Mouse (Mus musculus) megakaryocyte-erythroid progenitor cell, adult 5-6 weeks (primary cell): Measurements from ENCODE around the gene Ccr6. TPM values are rescaled to one million over a fixed set of nuclear protein-coding genes. Genes with fewer than 3 reads are reported as not detected.
"Not testable (repeated sequence)": the region's sequence is repeated elsewhere in the genome, so short reads cannot be mapped to it uniquely, and the experiment has no call there.

Experiments used
- ATAC-seq: replicated peaks from 2 replicates; pipeline ENCODE4 v1.8.0; 2016; ENCODE audit warnings: mild to moderate bottlenecking, inconsistent platforms; ENCODE audit not compliant: severe bottlenecking, poor library complexity, low FRiP score, low TSS enrichment
- total RNA-seq, 2 experiments: library from RNA; stranded (forward) in 1 of 2; stranded (reverse) in 1 of 2; fragments of 200-1000, 215-1000 nt in 1 of 2; fragments of >200 nt in 1 of 2; fragmentation: Nextera tagmentation in 1 of 2; gene quantifications; 2 replicates each; pipeline ENCODE4 v1.2.3; 2014 to 2017

Ccr6 gene
- total RNA-seq (2014; fragmentation: Nextera tagmentation): not detected in 2 replicates
- not detected in 2 replicates for total RNA-seq (2017)

DNA sequence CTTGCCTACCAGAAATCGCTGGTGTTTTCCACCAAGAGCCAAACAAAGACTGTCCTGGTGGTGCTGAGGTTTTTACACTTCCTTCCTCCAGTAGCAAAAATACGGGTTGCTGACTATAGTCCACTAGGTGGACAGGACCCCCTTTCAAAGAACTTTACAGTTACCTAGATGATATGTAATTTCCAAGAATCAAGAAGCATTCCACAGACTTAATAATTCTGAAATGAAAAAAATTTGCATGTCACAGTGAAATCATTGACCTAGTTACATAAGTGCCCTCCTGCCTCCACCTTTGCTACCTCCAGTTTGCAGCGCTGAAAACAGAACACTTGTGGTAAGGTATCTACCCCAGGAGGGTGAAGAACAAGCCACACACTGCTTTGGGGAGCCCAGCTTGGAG lies at the start of gene Ccr6:
TSS of gene Ccr6 (plus strand) at position 301 of the 400 bp plus-strand sequence.
- ATAC-seq: no peak

GRCm38 (mm10) chr17:8193678-8194077 lies 42.2 kb upstream of the Ccr6 start:
- no peak for ATAC-seq

DNA sequence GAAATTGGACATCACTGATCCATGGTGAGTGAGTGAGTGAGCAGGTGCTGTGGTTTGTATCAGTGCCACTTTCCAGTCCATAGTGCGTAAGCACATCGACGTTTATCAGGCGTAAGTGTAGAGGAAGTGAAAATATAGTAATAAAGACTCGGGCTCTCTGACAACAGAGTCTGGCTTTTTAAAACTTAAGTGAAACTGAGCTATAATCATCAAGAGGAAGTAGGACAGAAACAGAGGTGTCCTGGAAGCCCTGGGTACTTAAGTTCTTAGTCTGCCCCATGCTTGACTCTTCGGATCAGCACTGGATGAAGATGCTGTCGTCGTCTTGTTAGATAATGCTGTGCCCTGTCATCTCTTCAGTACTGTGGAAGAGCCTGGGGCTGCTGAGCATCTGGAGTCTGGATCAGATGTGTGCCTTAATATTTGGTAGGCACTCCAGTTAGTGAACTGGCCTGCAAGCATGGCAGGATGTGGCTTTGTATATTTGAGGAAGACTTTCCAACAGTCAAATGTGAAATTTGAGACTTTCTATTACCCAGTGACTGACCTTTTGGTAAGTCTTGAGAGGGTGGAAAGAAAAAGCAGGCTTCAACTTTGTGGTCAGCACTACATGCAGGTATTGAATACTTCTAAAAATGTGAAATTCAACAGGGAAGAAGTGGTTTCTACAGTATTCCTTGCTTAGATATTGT lies 40.0 kb upstream of the Ccr6 start:
- no peak for ATAC-seq

- peak; percentile 76 for ATAC-seq
Measured at GRCm38 (mm10) chr17:8197652-8198051, 38.2 kb upstream of the Ccr6 start.

- no peak for ATAC-seq
Measured at GRCm38 (mm10) chr17:8199067-8199935, 36.5 kb upstream of the Ccr6 start.

DNA sequence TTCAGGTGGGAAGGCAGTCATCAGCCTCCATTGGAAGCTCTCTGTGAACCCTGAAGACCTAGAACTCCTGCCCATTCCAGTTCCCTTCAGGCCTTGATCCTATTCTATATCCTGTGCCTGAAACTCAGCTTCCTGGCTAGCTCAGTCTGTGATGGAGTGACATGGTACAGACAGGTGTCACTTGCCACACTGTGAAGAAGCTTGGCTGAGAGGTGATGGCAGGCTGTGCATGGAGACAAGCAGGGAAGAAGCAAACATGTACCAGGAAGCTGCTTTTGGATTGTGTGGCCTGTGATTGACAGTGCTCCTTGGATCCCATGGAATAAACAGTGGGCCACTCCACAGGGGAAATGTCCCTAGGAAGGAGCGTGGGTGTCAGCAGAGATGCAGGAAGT lies 35.9 kb upstream of the Ccr6 start:
- no peak for ATAC-seq

- no peak for ATAC-seq
Measured at GRCm38 (mm10) chr17:8203487-8203886, 32.4 kb upstream of the Ccr6 start.

DNA sequence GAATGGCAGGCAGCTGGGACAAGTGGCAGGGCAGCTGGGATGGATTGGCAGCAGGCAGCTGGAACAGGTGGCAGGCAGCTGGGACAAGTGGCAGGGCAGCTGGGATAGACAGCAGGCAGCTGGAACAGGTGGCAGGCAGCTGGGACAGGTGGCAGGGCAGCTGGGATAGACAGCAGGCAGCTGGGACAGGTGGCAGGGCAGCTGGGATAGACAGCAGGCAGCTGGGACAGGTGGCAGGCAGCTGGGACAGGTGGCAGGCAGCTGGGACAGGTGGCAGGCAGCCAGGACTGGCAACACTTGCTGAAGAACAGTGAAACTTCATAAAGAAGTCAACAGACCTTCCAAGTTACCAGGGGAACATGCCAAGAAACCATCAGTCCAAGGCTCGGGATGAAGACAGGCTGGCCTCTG lies 30.6 kb upstream of the Ccr6 start:
- ATAC-seq: not testable (repeated sequence)

- ATAC-seq: no peak
Measured at GRCm38 (mm10) chr17:8206691-8207090, 29.2 kb upstream of the Ccr6 start.

- no peak for ATAC-seq
Measured at GRCm38 (mm10) chr17:8209696-8210095, 26.1 kb upstream of the Ccr6 start.

- no peak for ATAC-seq
Measured at GRCm38 (mm10) chr17:8210170-8210569, 25.7 kb upstream of the Ccr6 start.

- ATAC-seq: no peak
Measured at GRCm38 (mm10) chr17:8210675-8211074, 25.2 kb upstream of the Ccr6 start.

GRCm38 (mm10) chr17:8211399-8211798 lies 24.4 kb upstream of the Ccr6 start:
- no peak for ATAC-seq

GRCm38 (mm10) chr17:8214369-8214768 lies 21.5 kb upstream of the Ccr6 start:
- no peak for ATAC-seq

GRCm38 (mm10) chr17:8215016-8215745 lies 20.7 kb upstream of the Ccr6 start:
- ATAC-seq: no peak

GRCm38 (mm10) chr17:8223225-8223624 lies 12.6 kb upstream of the Ccr6 start:
- no peak for ATAC-seq

DNA sequence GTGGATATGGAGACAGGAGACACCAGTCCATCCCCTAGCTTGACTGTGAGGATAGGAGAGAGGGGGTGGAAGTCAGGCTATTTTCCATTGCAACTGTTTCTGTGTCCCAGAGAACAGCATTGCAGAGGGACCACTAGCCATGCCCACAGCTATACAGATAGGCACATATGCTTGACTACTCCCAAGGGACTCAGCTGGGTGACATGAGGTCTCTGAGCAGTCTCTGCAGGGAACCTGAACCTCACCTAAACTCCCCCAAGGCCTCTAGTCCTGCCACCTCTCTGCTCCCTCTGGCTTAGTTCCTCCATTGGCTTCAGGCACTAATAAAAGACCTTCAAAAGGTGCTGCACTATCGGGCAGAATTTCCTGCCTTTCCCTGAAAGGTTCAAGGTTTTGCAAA lies 11.8 kb upstream of the Ccr6 start:
- no peak for ATAC-seq

DNA sequence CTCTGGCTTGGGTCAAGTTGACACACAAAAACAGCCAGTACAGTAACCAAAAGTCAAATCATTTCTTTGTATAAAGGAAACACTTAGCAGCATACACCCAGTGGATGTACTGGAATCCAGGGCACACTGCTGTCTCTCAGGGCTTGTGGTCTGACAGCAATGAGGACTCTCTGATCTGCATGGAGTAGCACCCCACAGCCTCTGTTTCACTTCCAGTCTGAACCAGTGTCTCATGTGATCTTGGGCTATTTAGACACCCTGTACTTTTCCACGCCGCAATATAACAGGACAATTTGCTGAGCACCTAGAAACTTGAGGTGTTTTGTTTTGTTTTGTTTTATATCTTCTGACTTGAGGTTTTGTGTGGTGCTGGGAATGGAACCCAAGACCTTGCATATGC lies 10.7 kb upstream of the Ccr6 start:
- ATAC-seq: no peak

GRCm38 (mm10) chr17:8225746-8226145 lies 10.1 kb upstream of the Ccr6 start:
- no peak for ATAC-seq

GRCm38 (mm10) chr17:8228622-8229021 lies 7.2 kb upstream of the Ccr6 start:
- ATAC-seq: no peak
